Mouse (Mus musculus) cortical plate, adult 2 months (tissue): ENCODE data around the gene Rufy4. TPM values are rescaled to one million over a fixed set of nuclear protein-coding genes. Genes with fewer than 3 reads are reported as not detected.

ENCODE experiments used
- H3K27ac ChIP-seq: fragments of 200-500 bp; 2 replicates; pipeline ENCODE4 v1.5.1; 2012; ENCODE audit warnings: low read length, control low read depth, inconsistent platforms; ENCODE audit not compliant: insufficient read depth
- H3K4me1 ChIP-seq: fragments of 200-500 bp; 2 replicates; pipeline ENCODE4 v1.6.1; 2011; ENCODE audit warnings: low read length; ENCODE audit not compliant: control insufficient read depth, insufficient read depth
- H3K4me3 ChIP-seq: fragments of 200-500 bp; 2 replicates; pipeline ENCODE4 v1.5.1; 2011; ENCODE audit warnings: mild to moderate bottlenecking, low read length, control low read depth; ENCODE audit not compliant: insufficient read depth
- CTCF ChIP-seq: fragments of 200-500 bp; IDR thresholded peaks from 2 replicates; pipeline ENCODE4 v1.5.1; 2011; ENCODE audit warnings: mild to moderate bottlenecking, control low read depth, low read length; ENCODE audit not compliant: insufficient read depth; ENCODE audit errors: extremely low read depth
- POLR2A ChIP-seq: fragments of 200-500 bp; IDR thresholded peaks from 2 replicates; pipeline ENCODE4 v1.6.1; 2011; ENCODE audit warnings: mild to moderate bottlenecking, low read length, control low read depth; ENCODE audit not compliant: insufficient read depth; ENCODE audit errors: extremely low read depth
- polyA plus RNA-seq: library from polyadenylated mRNA; depleted of rRNA; stranded (reverse); fragments of >200 nt; gene quantifications from 2 replicates; pipeline ENCODE4 v1.2.3, GENCODE M21; 2012

Rufy4 gene
- polyA plus RNA-seq, 1 experiment: not detected

- H3K4me3 ChIP-seq: no peak overlapping the region
- TF ChIP-seq POLR2A (no peak), CTCF (no peak)
- no peak overlapping the region for H3K27ac ChIP-seq
- H3K4me1 ChIP-seq: peaks cover 1% of the 10 kb centered on the region; the same call in 1 of the 2 replicates
Measured at GRCm38 (mm10) chr1:74103654-74104353, 21.5 kb upstream of the Rufy4 start.

DNA sequence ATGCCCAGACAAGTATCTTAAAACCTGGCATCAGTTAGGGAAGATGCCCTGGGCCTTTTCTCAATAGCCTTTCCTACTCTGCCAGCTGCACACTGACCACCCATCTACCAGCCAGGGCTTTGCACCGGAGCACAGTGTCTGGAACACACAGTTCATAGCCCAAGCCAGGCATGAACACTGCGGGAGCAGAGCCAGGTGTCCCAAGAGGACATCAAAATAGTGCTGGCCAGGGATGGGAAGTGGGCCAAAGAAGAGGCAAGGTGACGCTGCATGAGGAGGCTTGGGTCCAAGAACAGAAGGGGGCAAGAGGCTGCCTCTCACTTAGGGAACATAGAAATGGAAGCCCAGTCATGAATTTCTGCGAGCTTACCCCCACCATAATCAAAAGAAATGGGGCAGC lies 19.7 kb upstream of the Rufy4 start:
- no peak for TF ChIP-seq CTCF
- TF ChIP-seq POLR2A: no peak
- H3K27ac ChIP-seq: no peak overlapping the region
- no peaks in the 10 kb centered on the region for H3K4me1 ChIP-seq
- no peak overlapping the region for H3K4me3 ChIP-seq

GRCm38 (mm10) chr1:74106214-74106613 lies 19.1 kb upstream of the Rufy4 start:
- TF ChIP-seq POLR2A (no peak), CTCF (no peak)
- no peaks in the 10 kb centered on the region for H3K4me1 ChIP-seq
- H3K27ac ChIP-seq: no peak overlapping the region
- no peak overlapping the region for H3K4me3 ChIP-seq

GRCm38 (mm10) chr1:74107931-74108618 lies 17.3 kb upstream of the Rufy4 start:
- Histone ChIP-seq H3K4me1 (no peaks in the 10 kb centered on the region), H3K27ac (no peak overlapping the region), H3K4me3 (no peak overlapping the region)
- TF ChIP-seq CTCF (no peak), POLR2A (no peak)

GRCm38 (mm10) chr1:74109670-74110069 lies 15.7 kb upstream of the Rufy4 start:
- Histone ChIP-seq H3K4me3 (no peak overlapping the region), H3K4me1 (no peaks in the 10 kb centered on the region), H3K27ac (no peak overlapping the region)
- TF ChIP-seq CTCF: no peak
- no peak for TF ChIP-seq POLR2A

DNA sequence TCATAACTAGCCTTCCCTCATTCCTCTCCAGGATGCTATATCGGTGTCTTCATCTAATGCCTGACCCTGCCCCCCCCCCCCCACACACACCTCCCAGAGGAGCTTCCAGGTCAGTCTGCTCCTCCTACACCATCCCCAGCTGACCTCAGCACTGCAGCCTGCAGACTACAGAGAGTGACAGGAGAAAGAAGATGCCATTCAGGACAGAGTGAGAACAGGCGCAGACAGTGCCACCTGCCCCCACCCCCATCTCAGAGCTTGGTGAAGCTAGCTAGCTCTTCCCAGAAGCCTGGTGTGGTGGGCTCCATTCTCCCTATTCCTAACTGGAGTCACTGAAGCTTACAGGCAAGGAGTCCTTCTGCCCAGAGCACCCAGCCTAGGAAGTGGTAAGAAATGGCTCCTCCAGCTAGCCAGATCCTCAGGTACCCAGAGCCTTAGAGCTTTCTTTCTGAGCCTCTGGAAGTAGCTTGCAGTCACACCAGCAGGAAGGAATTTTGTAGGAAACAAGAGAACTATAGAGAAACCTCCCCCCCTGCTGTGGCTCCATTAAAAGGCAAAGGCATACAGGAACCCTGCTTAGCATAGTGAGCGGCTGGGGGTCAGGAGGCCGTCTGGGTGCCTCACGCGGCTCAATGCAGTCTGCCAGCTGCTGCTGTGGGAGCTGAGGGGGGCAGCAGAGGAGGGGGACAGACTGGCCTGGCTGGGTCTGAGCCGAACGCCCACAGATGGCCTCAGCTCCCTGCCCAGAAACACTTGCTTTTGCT lies 14.2 kb upstream of the Rufy4 start:
- H3K4me3 ChIP-seq: no peak overlapping the region
- TF ChIP-seq CTCF (no peak), POLR2A (no peak)
- no peak overlapping the region for H3K27ac ChIP-seq

DNA sequence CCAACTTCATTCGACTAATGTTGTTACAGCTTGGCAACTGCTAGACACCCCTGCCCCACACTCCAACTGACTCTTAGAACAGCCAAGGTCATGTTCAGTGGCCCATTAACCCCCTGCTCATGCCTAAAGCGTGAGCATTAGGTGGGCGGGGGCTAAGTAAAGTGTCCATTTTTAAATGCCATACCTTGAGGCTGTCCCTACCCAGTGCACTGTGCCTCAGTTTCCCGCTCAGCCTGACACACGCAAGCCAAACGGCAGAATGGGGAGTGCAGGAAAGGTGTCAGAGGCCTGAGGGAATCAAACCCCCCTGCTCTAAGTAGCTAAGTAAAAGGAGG lies 13.7 kb upstream of the Rufy4 start:
- Histone ChIP-seq H3K27ac (no peak overlapping the region), H3K4me3 (no peak overlapping the region), H3K4me1 (no peaks in the 10 kb centered on the region)
- TF ChIP-seq POLR2A: no peak
- TF ChIP-seq CTCF: no peak

More for the DNA sequence above, 14.2 kb upstream of the Rufy4 start:
- H3K4me1 ChIP-seq: no peaks in the 10 kb centered on the region

DNA sequence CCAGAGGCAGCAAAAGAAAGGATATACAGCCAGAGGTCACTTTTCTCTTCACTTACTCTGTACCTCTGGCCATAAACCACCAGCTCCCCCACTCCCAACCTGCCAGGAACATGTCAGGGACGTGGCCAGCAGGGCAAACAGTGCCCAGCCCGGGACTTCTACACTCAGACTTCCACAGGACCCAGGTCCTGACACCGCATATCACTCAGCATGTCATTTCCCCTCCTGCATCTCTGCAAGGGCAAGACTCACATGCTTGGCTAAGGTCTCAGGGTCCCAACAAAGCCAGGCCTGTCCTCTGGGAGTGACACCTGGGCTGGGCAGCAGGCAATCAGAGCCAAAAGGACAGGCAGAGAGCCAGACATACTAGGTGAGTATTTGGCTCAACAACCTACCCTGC lies 12.3 kb upstream of the Rufy4 start:
- Histone ChIP-seq H3K27ac (no peak overlapping the region), H3K4me1 (no peaks in the 10 kb centered on the region), H3K4me3 (no peak overlapping the region)
- TF ChIP-seq CTCF: no peak

DNA sequence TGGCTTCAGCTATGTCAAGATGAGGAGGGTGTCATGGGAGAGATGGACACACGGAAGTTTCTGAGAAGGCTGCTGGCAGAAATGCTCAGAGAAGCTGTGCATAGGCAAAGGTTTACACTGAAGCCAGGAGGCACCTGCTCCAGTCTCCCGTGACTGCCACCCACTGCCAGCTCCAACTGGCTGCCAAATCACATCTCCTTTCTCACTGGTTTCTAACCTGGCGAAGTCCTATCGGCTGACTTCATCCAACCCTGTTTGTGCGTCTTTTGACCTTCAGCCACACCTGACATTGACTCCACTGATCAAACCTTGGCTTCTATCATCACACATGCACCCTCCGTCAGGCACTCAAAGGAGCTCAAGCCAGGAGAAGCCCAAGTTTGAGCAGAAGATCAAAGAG lies 7.5 kb upstream of the Rufy4 start:
- TF ChIP-seq POLR2A (no peak), CTCF (no peak)
- Histone ChIP-seq H3K4me1 (no peaks in the 10 kb centered on the region), H3K4me3 (no peak overlapping the region), H3K27ac (no peak overlapping the region)
